Mouse (Mus musculus) urinary bladder, postnatal 25 days (tissue): ENCODE measurements around the gene Six2.
"Not testable (repeated sequence)": the region's sequence is repeated elsewhere in the genome, so short reads cannot be mapped to it uniquely, and the experiment has no call there.

ENCODE experiments used
- DNase-seq: peaks from one replicate; pipeline ENCODE4 v3.0.0; 2022; ENCODE audit warnings: low spot score

Six2 gene

GRCm38 (mm10) chr17:85690323-85690968, 2.4 kb upstream of the Six2 start:
- no peak for DNase-seq

GRCm38 (mm10) chr17:85689807-85690319, 1.8 kb upstream of the Six2 start:
- no peak for DNase-seq

- no peak for DNase-seq
Measured at GRCm38 (mm10) chr17:85688911-85689806, 1.1 kb upstream of the Six2 start.

- no peak for DNase-seq
Measured at GRCm38 (mm10) chr17:85687421-85688235, 446 bp downstream of the Six2 start.

- no peak for DNase-seq
Measured at GRCm38 (mm10) chr17:85686476-85687420, 1.3 kb downstream of the Six2 start.

- DNase-seq, result no peak
Measured at GRCm38 (mm10) chr17:85685689-85686281, 2.3 kb downstream of the Six2 start.

- DNase-seq, result no peak
Measured at GRCm38 (mm10) chr17:85684841-85685688, 3.0 kb downstream of the Six2 start.

- DNase-seq, result not testable (repeated sequence)
Measured at GRCm38 (mm10) chr17:85684436-85684835, 3.6 kb downstream of the Six2 start.

GRCm38 (mm10) chr17:85683984-85684307, 4.1 kb downstream of the Six2 start:
- no peak for DNase-seq

GRCm38 (mm10) chr17:85683111-85683983, 4.7 kb downstream of the Six2 start:
- DNase-seq, result no peak

GRCm38 (mm10) chr17:85682181-85682710, 5.8 kb downstream of the Six2 start:
- no peak for DNase-seq

GRCm38 (mm10) chr17:85681741-85682140, 6.3 kb downstream of the Six2 start:
- DNase-seq, result no peak

- DNase-seq, result no peak
Measured at GRCm38 (mm10) chr17:85680851-85681550, 7.1 kb downstream of the Six2 start.

GRCm38 (mm10) chr17:85680116-85680850, 7.8 kb downstream of the Six2 start:
- no peak for DNase-seq

GRCm38 (mm10) chr17:85679651-85680050, 8.4 kb downstream of the Six2 start:
- no peak for DNase-seq

- DNase-seq, result peak; percentile 58
Measured at GRCm38 (mm10) chr17:85664618-85665320, 23.3 kb downstream of the Six2 start.

GRCm38 (mm10) chr17:85664202-85664601, 23.9 kb downstream of the Six2 start:
- DNase-seq, result no peak
